Mouse (Mus musculus): ENCODE measurements around the gene Trappc1.
"Not testable (repeated sequence)": the region's sequence is repeated elsewhere in the genome, so short reads cannot be mapped to it uniquely, and the experiment has no call there.

Trappc1 gene

DNA sequence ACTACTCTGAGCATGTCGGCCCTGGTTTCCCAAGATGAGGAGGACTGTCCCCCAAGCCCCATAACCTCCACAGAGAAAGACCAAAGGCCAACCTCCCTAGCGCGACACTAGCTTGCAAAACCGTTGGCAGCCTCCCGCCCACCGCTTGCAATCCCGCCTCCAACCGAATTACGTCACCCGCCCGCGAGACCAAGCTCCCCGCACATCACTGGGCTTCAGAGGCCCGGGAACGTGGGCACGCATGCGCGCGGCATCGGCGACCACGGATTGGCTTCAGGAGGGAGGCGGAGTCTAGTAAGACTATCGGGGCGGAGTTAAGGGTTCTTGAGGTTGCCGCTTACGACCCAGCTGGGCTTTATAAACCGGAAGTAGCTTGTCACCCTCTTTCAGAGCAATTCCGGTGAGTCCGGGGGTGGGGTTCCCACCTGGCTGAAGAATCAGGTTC is at the start of gene Trappc1, which contains the start of gene Cntrob:
Gene Trappc1, plus strand, starts transcription at position 314 of the 445 bp plus-strand sequence.
Gene Cntrob, minus strand, starts transcription at position 109 of the 445 bp plus-strand sequence.
- peak; percentile 98 to 99 for DNase-seq (ENCODE audit: low spot score in 2 of 2)

DNA sequence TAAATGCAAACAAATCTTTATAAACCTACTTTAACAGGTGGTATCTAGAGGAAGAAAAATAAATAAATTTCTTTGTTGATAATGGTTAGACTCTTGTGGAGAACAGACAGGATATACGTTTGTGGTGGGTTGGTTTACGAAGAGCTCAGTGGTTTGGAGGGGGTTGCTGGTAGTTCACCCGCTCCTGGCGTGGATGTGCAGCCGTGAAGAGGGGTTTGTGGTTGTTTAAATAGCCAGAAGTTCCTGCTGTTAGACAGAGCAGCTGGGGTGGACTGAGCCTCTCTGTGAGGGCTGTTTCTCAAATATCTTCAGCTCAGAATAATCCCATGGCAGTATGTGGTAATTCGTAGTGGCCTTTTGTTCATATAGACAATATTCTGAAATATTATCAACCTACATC is 48.1 kb upstream of the Trappc1 start:
- DNase-seq (ENCODE audit: low spot score in 2 of 2), result no peak

DNA sequence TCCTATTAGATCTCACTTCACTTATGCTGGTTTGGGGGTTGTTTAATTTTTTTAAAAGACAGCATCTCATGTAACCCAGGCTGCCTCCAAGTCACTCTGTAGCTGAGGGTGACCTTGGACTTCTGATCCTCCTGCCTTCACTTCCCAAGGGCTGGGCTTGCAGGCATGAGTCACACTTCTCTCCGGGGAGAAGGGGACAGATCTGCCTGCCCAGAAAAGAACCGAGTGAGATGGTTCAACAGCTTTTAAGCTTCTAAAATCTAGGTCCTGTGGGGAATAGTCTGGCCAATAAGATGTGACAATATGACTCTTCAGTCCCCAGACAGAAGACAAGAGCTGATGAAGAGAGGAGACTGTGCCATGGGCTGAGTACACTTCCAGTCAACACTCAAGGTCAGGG is 47.7 kb upstream of the Trappc1 start:
- no peak for DNase-seq (ENCODE audit: low spot score in 2 of 2)

DNA sequence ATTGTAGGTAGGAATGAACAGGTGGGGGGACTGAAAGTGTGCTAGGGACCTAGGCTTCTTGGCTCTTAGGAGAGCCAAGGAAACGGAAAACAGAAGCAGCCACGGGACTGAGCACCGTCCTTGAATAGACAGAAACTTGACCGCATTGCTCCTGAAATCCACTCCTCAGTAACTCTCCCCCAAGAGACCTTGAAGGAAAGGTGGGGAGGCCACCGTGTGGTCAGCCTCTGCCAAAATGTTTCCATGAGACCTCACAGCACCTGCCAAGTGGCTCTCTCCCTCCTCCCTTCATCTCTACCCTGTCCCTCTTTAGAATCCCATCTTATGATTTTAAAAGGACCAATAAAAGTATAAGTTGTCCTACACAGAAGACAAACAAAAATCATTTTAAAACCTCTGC is 46.5 kb upstream of the Trappc1 start:
- DNase-seq (ENCODE audit: low spot score in 2 of 2), result no peak

DNA sequence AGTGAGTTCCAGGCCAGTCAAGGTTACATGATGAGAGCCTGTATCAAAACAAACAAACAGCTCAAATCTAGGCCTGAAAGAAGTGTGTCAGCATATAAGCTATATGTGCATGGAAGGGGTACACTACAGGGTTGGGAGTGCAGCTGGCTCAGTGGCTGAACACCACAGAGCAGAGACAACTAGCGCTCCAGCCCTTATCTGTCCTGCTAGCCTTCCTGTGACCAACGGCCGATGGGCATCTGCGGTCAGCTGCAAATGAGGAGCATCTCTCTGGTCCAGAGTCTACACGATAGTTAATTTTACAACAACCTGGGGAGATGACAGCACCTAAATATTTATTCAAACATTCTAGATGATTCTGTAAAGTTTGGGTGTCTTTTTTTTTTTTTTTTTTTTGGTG is 32.7 kb upstream of the Trappc1 start:
- DNase-seq (ENCODE audit: low spot score in 2 of 2), result no peak

DNA sequence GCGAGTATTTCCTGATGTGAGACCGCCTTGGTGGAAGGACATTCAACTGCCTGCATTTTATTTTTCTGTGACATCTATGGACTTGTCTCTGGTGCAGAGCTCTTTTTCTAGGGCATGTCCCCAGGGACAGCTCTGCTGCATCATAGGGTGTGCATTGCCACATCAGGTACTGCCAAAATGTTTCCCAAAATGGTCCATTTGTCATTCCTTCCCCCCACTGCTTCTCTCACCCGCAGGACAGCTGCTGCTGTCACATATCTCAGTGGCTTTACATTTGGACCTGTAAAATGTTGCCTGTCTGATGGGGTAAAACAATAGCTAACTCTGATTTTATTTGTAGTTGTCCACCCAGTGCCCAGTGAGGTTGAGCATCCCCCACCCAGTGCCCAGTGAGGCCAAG is 28.5 kb upstream of the Trappc1 start:
- peak in 1 of 2 experiments; percentile 23 for DNase-seq (ENCODE audit: low spot score in 2 of 2)

DNA sequence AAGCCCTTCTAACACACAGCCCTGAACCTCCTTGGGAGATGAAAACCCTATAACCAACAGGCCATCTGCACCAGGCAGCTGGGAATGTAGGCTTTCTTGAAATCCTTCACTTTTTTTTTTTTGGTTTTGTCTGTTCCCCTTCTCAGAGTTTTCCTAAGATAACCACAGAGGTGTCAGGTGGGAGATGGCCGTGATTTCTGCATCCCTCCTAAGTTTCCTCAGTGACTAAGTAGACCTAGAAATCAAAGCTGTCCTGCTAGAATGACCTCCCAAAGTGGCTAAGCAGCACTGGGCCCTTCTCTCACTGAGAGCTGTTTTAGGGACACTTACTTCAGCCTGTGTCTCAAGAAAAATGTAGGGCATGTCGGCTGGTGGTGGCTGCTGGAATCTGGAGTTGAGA is 26.0 kb upstream of the Trappc1 start:
- no peak for DNase-seq (ENCODE audit: low spot score in 2 of 2)

DNA sequence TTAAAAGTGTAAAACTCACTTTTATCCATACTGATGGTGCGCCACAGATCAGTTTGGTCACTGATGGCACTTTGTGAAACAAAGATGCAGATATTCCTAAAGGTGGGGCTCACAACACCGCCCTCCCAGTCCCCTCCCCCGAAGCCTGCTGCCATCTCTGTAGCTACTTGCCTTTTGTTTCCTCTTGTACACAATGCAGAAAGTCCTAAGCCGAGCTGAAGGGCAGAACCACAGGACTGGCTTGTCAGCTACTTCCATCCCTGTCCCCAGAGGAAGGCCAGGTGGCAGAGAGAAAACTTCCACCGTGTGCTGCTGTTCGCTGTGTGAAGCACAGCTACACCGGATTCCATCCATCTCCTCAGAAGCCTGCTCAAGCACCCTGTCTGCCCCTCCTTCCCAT is 25.5 kb upstream of the Trappc1 start:
- no peak for DNase-seq (ENCODE audit: low spot score in 2 of 2)

DNA sequence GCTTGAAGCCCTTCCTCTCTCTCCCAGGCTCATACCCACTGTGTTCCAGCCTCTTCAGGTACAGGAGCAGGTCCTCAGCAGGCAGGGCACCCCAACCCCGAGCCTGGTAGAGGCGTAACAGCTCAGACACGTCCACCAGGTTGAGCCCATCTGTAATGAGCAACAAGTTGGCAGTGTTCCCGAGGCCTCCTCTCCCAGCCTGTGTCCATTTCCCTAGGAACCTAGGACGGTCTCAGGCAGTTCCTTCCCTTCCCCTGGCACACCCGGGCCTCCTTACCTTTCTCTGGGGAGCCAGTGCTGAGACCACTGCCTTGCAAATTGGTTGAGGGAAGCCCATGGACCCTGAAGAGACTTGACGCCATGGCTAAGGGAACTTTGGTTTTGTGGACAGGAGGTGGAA is 21.0 kb upstream of the Trappc1 start:
- DNase-seq (ENCODE audit: low spot score in 2 of 2), result no peak

DNA sequence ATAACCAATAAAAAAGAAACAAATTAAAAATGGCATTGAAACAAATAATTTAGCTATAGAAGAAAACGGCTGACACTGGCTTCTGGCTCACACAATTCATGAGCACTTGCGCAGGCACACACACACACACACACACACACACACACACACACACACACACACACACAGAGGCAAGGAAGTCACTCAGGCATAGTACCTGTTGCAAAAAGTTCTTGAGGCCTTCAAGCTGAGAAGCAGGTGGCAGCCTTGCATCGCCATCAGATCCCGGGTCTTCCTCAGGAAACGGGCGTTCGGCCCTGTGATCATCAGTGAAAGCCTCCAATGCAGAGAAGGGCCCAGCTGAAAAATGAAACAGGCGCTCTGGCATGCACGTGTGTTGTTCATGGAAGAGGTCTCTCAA is 18.5 kb upstream of the Trappc1 start:
- DNase-seq (ENCODE audit: low spot score in 2 of 2), result no peak

DNA sequence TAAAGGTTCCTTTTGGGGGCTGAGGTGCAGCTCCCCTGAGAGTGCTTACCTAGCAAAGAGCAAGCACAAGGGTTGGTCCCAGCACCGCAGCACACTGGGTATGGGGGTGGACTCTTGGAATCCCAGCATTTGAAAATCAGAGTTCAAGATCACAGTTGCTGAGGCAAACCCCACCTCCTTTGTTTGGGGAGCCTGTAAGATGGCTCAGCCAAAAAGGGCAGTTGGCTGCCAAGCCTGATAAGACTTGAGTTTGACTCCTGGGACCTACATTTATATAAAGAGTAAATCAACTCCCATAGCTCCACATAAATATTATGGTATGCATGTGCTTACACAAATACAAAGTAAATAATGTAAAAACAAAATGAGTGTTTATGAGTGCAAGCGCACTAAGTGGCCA is 17.7 kb upstream of the Trappc1 start:
- DNase-seq (ENCODE audit: low spot score in 2 of 2), result no peak

DNA sequence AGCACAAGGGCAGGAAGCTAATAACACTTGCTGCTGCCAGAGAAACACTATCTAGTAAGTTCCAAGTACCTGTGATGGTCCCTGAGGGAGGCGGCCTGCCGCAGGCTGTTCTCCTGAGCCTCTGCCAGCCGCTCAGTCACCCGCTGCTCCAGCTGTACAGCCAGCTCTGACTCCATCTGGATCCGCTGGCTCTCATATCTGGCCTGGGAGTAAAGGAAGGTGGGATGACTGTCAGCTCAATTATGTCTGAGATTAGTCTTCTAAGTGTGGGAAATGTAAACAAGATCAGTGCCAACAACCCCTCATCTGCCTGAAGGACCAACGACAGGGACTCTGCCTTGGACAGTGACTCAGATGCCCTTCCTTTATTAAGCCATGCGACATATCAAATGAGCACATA is 12.5 kb upstream of the Trappc1 start:
- DNase-seq (ENCODE audit: low spot score in 2 of 2), result no peak

DNA sequence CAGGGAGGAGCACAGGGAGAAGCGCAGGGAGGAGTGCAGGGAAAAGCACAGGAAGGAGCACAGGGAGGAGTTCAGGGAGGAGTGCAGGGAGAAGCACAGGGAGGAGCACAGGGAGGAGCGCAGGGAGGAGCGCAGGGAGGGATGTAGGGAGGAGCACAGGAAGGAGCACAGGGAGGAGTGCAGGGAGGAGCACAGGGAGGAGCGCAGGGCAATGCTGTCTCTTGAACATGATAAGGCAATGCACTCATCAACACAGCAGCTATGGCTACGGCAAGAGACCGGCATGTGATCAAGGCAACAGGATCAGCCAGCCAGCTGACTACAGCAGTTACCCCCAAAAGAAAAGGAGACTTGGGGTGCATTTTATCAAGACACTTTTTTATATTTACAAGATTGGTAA is 7.4 kb upstream of the Trappc1 start:
- no peak for DNase-seq (ENCODE audit: low spot score in 2 of 2)

DNA sequence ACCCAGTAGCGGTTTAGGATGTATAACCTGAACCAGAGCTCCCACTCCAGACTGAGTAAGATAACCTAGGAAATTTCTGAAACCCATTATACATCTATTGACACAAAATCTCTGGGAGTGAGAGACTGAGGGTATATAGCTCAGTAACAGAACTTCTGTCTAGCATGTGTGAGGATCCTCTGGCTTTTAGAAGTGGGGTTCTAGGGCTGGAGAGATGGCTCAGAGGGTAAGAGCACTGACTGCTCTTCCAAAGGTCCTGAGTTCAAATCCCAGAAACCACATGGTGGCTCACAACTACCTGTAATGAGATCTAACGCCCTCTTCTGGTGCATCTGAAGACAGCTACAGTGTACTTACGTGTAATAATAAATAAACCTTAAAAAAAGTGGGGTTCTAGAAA is 5.8 kb upstream of the Trappc1 start:
- not testable (repeated sequence) for DNase-seq (ENCODE audit: low spot score in 2 of 2)

DNA sequence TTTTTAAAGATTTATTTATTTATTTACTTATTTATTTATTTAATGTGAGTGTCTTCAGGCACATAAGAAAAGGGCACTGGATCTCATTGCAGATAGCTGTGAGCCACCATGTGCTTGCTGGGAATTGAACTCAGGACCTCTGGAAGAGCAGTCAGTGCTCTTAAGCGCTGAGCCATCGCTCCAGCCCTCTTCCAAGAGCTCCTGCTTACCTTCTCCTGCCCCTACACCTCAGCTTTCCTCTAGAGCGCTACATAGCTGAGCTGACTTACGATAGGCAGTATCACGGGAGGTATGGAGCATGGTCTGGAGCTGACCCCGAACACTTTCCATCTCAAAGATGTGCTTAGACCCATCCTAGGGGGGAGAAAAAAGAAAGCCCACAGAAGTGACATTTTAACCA is 2.2 kb upstream of the Trappc1 start:
- no peak for DNase-seq (ENCODE audit: low spot score in 2 of 2)

DNA sequence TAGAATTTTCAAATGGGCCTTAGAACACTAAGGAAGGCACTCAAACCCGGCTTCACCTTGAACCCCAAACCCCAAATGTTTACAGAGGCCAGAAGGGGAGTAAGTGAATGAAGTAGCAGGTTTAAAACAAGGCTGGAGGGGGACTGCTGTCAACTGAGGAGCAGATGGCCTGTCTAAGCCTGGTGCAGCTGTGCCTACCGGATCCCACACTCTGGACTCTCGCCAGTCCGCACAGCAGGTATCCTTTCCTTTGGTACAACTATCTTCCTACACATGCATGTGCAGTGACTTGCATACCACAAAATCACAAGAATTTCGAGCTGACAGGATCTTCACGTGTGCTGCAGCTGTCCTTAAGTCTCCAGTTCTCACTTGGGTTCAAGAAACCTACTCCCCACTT is 1.8 kb upstream of the Trappc1 start:
- peak in 1 of 2 experiments; percentile 63 for DNase-seq (ENCODE audit: low spot score in 2 of 2)

DNA sequence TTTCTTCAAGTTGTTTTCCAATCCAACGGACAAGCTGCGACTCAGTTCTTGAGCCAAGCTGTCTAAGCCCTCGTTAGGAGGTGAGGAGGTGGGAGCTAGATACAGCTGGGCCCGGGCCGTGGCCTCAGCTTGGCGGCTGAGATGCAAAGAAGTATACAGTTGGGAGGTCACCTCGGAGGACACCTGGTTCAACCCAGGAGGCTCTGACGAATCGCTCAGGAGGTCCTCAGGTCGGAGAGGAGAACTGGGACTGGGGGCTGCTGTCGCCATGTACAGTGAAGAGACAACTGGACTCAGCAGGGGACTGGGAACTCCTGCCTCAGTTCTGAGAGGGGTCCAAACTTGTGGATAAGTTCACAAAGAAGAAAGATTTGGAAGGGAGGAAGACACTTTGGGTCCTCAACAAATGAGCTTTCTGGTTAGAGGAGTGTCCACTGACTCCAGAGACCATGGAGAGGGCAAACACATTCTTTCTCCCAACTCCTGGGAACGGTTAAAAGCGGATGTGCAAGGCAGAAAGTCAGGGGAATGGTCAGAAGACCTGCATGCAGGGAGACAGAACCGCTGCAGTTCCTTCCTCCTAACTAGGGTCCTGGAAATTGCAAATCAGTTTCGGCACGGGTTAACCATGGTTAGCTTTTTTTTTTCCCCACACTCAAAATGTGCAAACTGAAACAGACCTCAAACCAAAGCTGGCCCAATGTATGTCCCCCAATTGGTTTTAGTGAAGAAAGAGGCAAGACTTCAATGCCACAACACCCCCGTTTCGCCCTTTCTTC is 898 bp upstream of the Trappc1 start:
- DNase-seq (ENCODE audit: low spot score in 2 of 2), result no peak

DNA sequence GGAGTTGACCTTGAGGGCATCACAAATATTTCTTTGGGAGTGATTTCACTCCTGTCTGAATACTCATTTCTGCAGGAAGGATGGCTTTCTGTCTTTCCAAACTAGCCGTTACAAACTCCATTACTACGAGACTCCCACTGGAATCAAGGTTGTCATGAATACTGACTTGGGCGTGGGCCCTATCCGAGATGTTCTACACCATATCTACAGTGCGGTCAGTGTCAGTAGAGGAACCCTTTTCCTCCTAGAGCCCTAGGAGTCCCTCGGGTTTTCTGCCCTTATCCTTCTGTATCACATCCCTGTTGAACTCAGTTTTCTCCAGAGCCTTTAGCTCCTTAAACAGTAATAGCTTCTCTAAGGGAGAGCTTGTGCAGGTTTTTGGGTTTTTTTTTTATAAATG is 969 bp downstream of the Trappc1 start:
- DNase-seq (ENCODE audit: low spot score in 2 of 2), result no peak

DNA sequence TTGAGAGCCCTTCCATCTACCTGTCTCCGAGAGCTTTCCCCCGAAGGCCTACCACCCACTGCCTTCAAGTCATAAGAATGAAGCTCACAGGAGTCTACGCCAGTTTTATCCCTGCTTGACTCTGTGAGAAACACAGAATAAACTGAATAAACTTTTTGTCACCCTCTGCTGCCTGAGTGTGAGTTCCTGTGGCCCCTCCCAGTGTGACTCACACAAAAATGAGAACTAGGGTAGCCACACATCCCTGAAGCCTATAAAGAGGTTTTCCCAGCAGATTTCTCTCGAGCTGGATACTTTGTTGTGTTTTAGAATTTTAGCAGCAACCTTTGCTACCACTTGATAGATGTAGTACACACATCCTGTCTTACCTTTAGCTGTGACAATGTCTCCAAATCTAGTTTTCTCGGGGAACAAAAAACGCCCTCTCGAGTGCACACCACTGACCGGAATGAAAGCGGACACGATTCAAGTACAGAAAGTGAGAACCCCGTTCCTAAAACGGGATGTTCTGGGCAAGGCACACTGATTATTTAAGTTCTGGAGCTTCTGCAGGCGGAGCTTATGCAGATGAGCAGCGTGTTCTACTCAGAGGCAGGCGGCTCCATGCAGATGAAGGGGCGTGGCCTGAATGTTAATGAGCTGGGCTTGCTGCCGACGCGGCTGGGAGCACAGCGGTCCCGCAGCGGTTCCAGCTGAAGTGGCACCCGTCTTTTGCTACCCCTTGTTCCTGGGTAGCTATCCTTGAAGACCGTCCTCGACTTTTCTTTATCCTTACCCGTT is 2.0 kb downstream of the Trappc1 start, which contains the start of gene Kcnab3:
Gene Kcnab3, plus strand, starts transcription at position 631 of the 780 bp plus-strand sequence.
- DNase-seq (ENCODE audit: low spot score in 2 of 2), result peak in 1 of 2 experiments; percentile 86

DNA sequence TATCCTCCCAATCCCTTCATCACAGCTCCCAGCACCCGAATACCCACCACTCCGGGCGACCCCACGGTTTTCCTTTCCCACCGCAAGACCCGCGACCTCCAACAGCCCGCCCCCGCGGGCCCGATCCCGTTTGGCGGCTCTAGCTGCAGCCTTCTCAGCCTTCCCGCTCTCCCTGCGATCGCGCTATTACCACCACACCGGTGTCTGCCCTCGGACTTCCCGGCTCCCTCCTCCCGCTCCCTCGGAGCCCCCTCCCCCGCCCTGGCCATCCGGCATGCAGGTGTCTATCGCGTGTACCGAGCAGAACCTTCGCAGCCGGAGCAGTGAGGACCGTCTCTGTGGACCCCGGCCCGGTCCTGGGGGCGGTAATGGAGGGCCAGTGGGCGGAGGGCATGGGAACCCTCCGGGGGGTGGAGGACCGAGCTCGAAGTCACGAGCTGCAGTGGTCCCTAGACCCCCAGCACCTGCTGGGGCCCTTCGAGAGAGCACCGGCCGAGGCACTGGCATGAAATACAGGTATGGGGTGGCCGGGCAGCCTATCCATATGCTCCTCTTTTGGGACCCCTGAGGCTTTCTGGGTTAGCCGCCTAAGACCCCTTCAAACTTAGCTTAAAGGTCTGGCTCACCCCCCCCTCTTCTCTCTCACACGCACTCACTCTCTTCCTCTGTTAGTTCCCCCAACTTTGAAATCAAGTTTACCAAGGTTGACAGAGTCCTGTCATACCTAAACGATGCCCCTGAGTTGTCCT is 2.8 kb downstream of the Trappc1 start:
- DNase-seq (ENCODE audit: low spot score in 2 of 2), result no peak

DNA sequence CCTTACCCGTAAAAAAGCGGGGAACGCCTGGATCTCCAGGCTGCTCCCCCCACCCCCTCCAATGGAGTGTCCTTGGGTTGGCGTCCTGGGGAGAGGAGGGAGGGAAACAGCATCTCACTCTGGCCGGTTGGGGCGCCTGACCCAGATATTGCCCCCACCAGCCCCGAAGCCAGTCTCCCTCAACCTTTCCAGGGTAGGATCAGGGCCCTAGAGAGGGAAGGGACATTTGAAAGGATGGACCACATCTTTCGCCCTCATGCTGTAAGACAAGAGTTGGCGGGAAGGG is 3.3 kb downstream of the Trappc1 start:
- no peak for DNase-seq (ENCODE audit: low spot score in 2 of 2)

DNA sequence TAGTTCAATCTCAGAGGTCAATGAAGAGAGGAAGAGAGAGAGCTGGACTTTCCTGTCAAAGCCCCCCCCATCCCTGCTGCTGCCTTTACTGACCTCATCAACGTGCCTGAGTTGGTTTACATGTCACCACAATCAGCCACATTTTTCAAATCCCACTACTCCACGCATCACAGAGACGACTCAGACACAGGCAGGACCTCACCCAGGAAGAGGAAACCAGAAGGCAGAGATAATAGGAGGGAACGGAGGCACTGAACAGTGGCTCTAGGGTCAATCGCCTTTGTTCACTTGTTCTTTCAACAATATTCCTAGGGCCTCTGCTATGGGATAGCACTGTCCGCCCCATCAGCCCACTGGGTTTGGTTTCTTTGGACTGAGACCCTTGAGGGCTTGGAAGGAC is 3.9 kb downstream of the Trappc1 start:
- no peak for DNase-seq (ENCODE audit: low spot score in 2 of 2)

DNA sequence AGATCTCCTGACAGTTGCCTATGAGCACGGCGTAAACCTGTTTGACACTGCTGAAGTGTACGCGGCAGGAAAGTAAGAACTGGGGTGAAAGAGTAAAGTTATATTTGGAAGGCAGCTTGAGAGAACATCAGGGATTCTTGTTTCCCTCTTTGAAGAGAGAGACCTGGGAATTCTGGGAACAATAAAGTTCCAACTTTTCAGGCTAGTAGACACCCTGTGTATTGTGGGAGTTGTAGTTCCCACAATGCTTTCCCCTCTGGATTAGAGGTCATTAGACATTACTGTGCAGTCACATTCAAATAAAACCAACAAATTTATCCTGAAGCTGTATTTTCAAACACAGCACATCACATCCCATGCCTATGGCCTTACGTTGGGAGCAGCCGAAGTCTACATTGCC is 4.7 kb downstream of the Trappc1 start:
- no peak for DNase-seq (ENCODE audit: low spot score in 2 of 2)
